Mouse (Mus musculus) frontal cortex, postnatal 10 days (tissue): ENCODE measurements at regions not wholly inside any gene's neighbourhood (a gene's known extent, or its start where the extent isn't known, plus 50 kb on each side); places are given as distances from the start of the nearest gene placed in this dataset.

Experiments
- DNase-seq, 2 experiments: peaks; one replicate each; pipeline ENCODE4 v3.0.0; 2022; ENCODE audit warnings: low spot score in 2 of 2, mixed read lengths in 1 of 2

DNA sequence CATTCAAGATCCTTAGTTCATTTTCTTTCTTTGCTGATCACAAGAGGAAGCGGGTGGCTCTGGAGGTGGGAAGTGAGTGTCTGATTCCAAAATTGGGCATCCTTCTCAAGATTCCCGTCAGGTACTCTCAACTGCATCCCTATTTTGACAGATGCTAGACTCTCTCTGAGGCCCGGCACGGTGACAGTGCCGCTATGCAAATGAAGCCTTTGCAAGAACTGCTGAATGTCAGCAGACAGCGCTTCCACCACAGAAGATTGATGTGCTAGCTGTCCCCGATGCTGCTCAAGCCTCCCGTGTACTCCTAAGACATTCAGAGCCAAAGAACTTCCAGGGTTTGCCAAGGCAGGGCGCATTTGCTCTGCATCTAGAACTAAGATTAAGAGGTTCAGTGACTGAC, 50.9 kb upstream of the Cpne4 start:
- no peak for DNase-seq

DNA sequence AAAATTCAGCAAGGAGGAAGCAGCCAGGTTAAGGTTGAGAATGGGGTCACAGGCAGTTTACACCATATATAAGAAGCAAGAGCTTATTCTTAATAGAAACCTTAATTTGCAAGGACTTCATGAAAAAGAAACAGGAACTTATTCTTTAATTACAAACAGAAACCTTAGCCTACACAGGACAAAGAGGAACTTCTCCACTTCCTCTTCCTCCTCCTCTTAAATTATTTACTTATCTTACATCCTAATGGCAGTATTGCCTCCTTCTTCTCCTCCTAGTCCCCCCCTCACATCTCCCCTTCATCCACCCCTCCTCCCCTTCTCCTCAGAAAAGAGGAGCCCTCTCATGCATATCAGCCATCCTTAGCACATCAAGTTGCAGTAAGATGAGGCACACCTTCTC, 56.4 kb upstream of the Cpne4 start:
- DNase-seq = no peak

DNA sequence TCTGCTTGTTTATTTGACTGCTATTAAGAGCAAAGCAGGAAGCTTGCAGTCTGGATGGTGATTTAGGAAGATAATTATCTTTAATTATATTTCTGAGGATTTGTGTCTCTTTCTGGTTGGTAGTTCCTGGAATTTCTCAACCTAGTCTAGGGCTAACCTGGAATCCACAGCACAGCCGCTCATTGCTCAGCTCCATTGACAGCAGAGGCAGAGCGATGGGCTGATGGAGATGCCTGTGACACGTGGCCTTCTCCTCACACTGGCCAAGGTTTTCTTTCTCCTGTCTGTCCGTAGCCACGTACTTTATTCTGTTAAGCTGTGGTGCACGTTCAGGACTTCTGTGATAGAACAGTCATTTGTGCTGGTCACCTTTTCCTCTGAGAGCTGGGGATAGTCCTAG, 57.7 kb upstream of the Cpne4 start:
- DNase-seq = no peak

DNA sequence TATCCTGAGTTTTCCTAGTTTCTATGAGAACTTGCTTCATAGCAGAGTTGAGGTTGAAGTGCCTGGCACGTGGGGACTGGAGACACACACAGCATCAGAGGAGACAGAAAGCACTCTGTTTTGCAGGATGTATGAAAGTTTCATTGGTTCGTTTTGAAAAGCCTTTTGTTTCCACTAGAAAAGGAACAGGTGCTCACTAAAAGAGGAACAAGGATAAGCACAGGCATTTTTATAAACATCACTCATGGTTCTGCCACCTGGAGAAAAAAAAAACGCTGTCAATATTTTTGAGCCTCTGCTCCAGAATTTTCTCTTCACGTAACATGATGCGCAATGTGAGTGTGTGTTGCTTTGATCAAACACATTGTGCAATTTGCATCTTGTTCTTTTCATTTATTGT, 64.6 kb upstream of the Cpne4 start:
- DNase-seq = no peak

DNA sequence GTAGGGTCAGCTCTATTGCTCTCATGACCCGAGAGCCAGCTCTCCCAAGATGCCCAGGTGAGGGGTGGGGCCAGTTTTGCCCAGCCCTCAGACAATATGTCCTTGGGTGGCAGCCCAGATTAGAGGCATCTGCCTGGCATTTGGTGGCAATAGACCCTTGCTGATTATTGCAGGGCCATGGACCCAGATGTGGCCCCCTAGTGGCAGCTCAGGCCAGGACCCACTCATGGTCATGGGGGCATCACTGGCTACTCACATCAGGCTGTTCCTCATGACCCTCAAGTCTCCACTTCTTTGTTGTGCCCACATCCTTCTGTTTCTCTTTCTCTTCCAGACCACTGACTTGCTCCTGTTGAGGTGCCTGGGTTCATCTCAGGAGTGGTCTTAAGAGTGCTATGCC, 66.4 kb upstream of the Cpne4 start:
- no peak for DNase-seq

DNA sequence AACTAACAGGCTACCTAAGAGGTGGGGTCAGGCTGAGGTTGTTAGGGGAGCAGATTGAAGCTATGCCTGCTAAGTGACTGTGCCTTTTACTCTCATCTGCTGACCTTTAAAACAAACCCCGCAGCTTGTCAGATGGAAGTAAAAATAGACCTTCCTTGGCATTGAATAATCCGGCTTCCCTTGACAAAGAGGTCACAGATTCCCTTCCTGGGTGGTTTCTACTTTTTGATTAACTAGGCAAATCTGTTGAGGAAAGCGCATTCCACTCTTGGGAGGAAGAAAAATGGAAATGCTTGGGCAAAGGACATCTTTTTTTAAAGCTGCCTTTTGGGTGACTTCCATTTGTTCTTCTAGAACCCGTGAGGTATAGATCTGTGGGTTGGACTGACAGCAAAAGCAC, 72.3 kb upstream of the Cpne4 start:
- DNase-seq = no peak

DNA sequence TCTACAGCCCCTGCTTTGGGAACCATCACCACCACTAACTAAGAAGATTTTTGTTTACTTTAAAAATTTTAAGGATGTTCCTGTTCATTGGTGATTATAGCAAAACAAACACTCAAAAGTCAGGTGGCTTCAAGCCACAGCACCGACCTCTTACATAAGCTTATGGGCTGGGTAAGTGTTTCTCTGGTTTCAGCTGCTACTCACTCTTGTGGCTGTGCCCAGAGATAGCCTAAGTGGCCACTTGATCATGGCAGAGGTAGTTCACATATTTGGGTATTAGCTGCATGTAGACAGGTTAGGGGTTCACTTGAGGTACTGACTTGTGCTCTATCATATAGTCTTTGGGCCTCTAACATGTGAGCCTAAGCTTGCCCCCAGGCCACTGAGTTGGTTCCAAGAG, 79.8 kb upstream of the Cpne4 start:
- no peak for DNase-seq

DNA sequence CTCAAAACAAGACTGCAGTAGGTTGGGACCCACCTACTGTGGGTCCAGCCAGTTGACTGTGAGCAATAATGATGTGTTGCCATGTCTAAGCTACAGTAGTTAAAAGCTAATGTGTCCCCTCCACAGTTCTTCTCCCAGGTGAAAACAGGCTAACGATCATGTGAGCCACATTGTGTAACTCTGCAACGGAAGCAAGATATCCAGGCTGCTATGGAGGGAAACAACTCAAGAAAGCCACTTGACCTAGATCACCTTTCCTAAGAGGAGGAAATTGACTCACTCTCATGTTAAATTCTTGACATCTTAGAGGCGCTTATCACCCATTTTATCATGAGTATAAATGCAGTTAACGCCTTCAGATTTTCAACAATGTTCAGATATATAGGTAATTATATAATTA, 83.4 kb upstream of the Cpne4 start:
- no peak for DNase-seq

DNA sequence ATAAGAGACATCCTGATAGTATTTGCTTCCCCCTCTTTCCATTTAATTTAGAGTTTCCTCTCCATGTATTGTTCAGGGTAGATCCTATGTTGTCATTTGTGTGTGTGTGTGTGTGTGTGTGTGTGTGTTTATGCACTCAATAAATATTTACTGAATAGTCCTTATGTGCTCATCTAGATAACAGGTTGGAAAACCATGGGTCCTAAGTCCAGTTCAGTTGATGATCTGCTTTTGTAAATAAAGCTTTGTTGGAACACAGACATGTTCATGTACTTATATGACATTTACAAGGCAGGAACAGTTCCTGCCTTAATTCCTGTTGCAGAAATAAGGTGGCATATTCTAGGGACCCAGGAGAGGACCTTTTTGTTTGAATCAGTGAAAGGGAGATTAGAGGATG, 87.0 kb upstream of the Cpne4 start:
- no peak for DNase-seq

DNA sequence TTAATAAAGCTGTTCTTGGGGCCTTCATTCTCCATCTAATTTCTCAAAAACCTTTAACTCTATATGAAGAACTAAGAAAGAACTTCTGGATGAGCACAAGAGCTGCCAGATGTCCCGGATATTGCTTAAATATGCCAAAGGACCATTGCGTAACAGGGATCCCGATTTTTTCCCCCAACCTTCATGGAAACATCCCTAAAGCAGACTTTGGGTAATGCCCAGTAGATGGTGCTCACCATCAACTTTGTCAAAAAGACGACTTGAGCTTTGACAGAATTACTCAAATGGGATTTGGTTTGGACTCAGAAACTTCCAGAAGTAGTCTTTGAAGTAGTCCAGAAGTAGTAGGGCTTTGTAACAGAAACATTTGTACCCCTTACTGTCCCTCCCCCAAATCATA, 89.5 kb upstream of the Cpne4 start:
- DNase-seq = no peak

DNA sequence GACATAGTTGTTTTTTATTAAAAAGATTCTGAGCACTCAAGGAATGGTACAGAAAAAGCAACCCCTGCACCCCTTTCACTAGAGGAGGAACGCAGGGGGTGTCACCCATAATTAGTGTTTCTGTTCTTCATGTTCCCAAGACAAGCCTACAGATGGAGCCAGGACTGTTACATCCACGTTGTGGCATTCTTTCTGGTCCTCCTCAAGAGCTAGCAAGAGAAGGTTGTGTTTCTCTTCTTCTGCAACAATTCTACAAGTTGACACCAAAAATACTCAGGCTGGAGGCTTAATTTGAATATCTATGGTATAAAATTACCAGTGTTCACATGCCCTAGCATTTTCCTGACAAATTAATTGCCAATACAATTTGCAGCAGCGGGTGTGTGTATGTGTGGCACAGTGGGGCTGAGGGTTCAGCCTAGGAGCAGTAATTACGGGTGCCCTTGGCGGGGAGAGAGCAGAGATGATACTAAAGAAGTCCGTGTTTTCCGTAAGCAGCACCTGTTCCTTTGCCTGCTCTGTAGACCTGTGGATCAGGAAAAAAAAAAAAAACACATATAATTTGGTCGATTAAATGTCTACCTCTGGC, 98.4 kb upstream of the Cpne4 start:
- DNase-seq = peak in 1 of 2 experiments; percentile 5

DNA sequence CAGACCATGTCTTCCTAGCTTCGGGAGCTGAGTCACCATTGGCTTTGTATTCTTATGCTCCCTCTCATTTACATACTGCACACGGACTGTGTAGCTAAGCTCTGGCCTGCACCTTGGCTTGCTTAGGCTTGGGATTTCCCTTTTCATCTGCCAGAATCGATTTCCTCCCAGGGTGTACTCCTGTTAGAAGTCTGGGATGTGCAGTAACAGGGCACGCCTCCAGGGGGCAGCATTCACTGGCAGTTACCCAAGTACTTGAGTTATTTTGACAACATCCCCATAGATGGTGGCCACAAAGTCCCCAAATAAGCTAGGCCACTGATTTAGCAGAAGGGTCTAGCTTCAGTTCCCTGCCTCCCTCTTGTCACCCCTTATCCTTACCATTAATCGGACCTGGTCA, 102.2 kb upstream of the Cpne4 start:
- DNase-seq = peak in 1 of 2 experiments; percentile 18

DNA sequence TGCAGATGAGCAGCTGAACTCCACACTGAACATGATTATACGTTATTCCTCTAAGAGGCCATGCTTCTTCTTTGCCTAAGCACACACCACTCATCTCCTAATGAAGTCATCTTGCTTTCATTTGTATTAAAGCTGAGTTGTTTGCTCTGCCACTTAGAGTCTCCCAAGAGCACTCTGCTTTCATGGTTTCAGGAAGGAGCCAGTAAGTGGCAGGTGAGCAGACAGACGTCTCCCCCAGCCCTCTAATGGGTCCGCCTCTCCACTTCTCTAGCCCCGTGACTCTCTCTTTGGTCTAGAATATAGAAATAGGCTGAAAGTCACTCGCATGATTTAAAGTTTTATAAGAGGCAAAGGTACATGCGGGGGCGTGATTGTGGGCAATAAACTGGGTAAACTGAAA, 103.8 kb upstream of the Cpne4 start:
- no peak for DNase-seq

DNA sequence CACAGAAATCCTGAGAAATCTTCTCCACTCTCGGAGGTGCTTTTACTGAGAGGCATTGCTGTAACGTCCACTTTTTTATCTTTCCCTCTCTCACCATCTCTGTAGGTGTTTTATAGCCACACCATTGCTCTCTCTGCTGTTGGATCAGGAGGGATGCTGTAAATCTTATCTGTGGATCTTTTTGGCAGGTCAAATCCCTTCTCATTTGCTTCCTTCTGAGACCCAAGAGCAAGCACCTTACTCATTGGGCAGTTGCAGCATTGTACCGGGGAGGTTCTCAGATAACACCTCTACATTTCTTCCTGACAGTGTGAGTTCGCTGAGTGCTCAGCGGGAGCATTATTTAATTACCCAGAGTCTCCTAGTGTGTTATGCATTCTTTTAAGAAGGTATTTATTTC, 75.5 kb upstream of the Acpp start:
- DNase-seq = no peak

DNA sequence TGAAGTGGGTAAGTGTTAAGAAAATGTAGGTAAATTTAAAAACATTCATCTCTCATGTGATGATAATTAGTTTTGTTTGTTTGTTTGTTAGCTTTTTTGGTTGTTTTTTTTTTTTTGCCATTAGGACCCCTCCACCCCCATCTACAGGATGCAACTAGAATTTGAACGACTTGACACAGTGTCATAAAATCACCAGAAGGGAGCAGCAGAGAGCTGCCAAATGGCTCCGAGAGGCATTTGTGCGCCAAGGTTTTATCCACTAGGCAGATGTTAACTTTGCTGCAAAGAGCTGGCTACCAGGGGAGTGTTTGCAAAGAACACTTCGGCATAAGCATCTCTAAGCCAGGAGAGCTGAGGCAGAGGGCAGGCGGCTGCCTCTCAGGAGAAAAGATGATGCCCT, 72.7 kb upstream of the Acpp start:
- DNase-seq = peak; percentile 26 to 63

DNA sequence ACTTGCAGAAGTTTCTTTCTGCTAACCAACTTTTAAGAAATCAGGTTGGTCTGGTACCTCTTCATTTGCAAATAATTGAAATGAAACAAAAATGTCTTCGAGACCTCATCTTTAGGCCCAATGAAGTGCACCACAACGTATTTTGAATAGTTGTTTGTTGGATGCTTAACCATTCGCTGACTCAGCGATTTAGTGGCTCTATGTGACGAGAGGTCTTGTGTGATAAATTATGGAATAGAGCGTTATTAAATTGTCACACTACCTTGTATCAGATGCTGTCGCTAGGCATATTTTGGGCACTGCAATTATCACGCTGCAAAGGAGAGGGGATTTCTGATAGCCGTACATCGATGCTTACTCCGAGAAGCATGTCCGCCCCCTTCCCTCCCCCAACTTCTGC, 71.8 kb upstream of the Acpp start:
- DNase-seq = no peak

DNA sequence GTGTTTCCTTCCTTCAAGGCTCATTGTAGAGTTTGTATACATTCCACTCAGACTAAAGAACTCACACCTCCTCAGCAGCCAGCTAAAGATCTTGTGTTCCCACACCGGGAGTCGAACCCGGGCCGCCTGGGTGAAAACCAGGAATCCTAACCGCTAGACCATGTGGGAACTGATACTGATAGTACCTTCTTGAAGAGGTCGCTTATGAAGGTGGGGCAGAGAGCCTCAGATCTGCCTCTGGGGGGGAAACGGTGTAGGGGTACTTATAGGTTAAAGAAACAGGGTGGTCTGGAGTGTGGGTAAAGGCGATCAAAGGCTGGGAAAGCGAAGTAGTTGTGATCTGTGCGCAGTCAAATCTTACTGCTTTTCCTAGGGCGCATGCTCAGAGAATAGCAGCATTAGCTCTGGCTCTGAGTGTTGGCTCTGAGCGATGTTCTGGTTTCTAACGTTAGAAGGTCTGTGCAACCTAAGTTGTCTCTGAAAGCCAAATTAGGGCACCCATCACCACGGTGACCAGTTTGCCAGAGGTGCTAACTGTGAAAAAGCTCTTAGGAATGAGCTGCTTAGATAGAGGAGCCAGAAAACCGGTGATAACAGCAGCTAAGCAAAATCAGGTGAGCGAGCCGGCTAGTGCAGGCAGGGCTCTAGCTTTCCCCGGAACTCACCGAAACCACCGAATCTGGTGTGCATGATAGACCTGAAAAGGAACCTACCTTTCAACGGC, 71.2 kb upstream of the Acpp start:
- DNase-seq = peak; percentile 34 to 54

DNA sequence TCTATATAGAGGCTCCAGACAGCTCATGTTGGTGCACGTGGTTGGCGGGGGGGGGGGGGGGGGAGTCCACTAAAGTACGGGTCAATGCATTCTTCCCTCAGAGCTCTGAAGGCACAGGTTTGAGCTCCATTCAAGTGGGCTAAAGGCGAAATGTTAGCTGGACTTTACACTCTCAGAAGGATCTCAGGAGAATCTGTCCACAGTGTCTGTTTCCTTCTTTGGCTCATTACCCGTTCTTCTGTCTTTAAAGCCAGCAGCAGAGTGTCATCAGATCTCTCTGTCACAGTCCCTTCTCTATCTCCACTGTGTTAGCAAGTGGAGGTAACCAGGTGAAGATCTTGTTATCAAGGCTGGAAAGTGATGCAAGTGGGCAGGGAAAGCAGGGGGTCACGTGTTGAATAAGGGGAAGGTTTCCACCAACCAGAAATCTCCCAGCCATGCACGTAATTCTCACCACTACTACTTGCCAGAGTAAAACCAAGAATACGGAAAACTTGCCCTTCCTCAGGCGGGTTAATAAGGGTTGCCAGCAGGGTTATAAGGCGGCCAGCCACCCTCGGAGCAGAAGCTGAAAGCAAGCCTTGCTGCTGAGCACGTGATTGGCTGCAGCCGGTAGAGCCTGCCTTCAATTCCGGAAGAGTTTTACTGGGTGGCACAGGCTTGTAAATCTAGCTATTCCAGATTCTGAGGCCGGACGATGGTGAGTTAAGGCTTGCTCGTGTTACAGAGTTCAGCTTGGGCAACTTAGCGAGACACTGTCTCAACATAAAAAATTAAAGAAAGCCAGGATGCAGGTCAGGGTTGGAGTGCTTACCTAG, 70.2 kb upstream of the Acpp start:
- peak in 1 of 2 experiments; percentile 8 for DNase-seq

DNA sequence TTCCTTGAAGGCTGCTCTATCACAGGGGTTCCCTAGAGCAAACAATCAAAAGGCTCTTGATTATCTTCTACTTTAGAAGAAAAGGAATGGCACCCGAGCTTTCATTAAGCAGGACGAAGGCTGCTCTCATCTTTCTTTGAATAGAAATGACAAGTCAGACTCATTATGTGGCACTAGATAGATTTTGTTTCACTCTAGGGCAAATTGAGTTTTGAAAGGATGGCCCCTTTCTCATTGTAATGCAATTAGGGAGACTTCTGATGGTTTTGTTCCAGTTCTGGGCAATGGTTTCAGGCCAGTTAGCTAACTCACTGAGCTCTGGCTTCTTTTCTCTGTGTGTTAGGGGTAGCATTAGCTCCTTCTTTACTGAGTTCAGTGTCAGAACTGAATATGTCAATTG, 69.5 kb upstream of the Acpp start:
- no peak for DNase-seq

DNA sequence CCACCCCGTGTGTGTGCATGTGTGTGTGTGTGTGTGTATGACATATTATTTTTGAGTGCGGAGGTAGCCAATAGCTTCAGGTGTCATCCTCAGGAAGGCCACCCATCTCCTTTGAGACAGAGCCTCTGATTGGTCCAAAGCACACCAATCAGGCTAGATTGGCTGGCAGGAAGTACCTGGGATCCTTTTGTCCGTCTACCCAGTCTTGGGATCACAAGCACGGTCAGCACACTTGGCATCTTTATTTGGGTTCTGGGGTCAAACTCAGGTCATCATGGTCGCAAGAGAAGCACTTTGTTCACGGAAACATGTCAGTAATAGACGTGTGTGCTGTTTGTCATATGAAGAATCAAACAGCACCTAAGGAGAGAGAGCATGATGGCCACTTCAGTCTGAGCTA, 68.9 kb upstream of the Acpp start:
- no peak for DNase-seq

DNA sequence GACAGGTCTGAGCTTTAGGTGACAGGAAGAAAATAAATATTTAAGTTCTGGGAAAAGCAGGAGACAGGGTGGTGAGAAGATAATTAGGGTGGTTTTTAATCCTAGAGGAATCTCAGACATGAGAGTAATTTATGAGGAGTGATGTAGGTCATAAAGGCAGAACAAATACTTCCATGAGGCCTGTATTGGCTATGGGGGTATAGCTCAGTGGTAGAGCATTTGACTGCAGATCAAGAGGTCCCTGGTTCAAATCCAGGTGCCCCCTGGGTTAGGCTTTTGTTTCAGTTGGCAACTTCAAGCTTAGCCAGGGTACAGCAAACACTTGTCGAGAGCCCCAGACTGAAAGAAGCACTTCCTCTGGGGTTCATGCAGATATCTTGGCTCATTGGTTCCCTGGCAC, 66.3 kb upstream of the Acpp start:
- no peak for DNase-seq

DNA sequence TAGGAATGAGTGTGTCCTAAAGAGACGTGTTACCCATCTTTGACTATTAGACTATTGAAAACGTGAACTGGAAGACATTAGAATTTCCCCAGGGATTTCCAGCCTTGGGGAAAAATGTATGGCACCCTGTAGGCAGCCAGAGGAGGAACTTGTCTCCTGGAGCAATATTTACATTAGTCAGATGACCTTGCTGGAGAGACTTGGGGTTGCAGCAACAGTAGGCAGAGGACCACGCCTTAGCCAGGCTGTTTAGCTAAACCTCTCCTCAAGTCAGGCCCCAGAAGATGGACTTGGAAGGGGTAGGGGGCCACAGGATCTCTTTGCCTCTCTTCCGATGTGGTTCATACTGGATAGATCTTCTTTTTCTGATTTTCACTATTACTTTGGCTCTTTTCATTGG, 64.1 kb upstream of the Acpp start:
- DNase-seq = no peak

DNA sequence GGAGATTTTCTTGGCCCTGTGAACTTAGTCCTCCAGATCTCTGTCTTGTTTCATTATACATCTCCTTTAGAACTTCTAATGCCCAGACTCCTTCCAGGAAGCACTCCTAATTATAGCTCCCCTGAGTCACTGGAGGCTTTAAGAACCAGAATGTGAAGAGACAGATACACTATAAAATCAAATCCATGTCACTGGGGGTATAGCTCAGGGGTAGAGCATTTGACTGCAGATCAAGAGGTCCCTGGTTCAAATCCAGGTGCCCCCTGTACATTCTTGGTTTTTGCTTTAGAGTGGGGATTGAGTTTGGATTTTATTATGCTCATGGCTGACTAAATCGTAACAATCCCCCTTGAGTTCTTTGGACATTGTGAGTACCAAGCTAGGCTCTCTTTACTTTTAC, 62.4 kb upstream of the Acpp start:
- DNase-seq = no peak
